Mouse (Mus musculus) neutrophil, adult 59 days (primary cell): ENCODE results near the gene Srsf1. TPM values are rescaled to one million over a fixed set of nuclear protein-coding genes. Genes with fewer than 3 reads are reported as not detected.

Experiments used
- total RNA-seq, 2 experiments: library from RNA; stranded (reverse); gene quantifications; 1 replicate in 1 of 2; 2 replicates in 1 of 2; pipeline ENCODE4 v1.2.4; 2023

Gene Srsf1
- total RNA-seq = 100 to 1,000 TPM; 179 to 200 TPM

GRCm38 (mm10) chr11:88046944-88047794 lies at the start of gene Srsf1:
Srsf1 (plus strand) TSS chr11:88047373.

GRCm38 (mm10) chr11:88067586-88068410 lies 20.6 kb downstream of the Srsf1 start, which contains the start of gene Vezf1:
Vezf1 (plus strand) TSS chr11:88068279.

GRCm38 (mm10) chr11:88098021-88098729 lies 51.0 kb downstream of the Srsf1 start, which contains the start of gene Cuedc1:
Cuedc1 (plus strand) TSS chr11:88098058.

Other genes with a start within 250 kb of the Srsf1 start
- gene Lpo, start 219.1 kb upstream of the Srsf1 start, total RNA-seq = not detected
- gene Mks1, start 194.2 kb upstream of the Srsf1 start, total RNA-seq = 1 to 10 TPM; 2.8 to 3.9 TPM
- 10 to 100 TPM; 17.9 to 58.4 TPM for gene Epx, start 171.8 kb upstream of the Srsf1 start, total RNA-seq
- not detected for gene Olfr462, start 155.1 kb upstream of the Srsf1 start, total RNA-seq
- gene Olfr463, start 150.0 kb upstream of the Srsf1 start, total RNA-seq = not detected
- not detected for gene Olfr464, start 126.4 kb upstream of the Srsf1 start, total RNA-seq
- 10 to 100 TPM; 13.4 to 14.8 TPM for gene Dynll2, start 59.8 kb upstream of the Srsf1 start, total RNA-seq
- 10 to 100 TPM; 33.7 to 38.8 TPM for gene Vezf1, start 20.9 kb downstream of the Srsf1 start, total RNA-seq
- 1 to 10 TPM; 6.7 to 8.7 TPM for gene Cuedc1, start 50.7 kb downstream of the Srsf1 start, total RNA-seq
- 10 to 100 TPM; 38.3 to 50.6 TPM for gene Mrps23, start 157.0 kb downstream of the Srsf1 start, total RNA-seq
- gene Ccdc182, start 246.7 kb downstream of the Srsf1 start, total RNA-seq = not detected